Mouse (Mus musculus) limb, embryonic 10.5 days (tissue): ENCODE measurements around the gene Hba-a1. TPM values are rescaled to one million over a fixed set of nuclear protein-coding genes. Genes with fewer than 3 reads are reported as not detected.

Source experiments
- DNase-seq: peaks from one replicate; pipeline ENCODE4 v3.0.0-alpha.2; 2017; ENCODE audit warnings: low spot score
- H3K27ac ChIP-seq: fragments of 300-500 bp; sonication (generic); 2 replicates; pipeline ENCODE4 v1.5.1; 2016; ENCODE audit warnings: mild to moderate bottlenecking
- H3K27me3 ChIP-seq: fragments of 300-500 bp; sonication (generic); 2 replicates; pipeline ENCODE4 v1.6.1; 2016; ENCODE audit warnings: low read depth, mild to moderate bottlenecking; ENCODE audit not compliant: poor library complexity, severe bottlenecking
- H3K36me3 ChIP-seq: fragments of 300-500 bp; sonication (generic); 2 replicates; pipeline ENCODE4 v1.6.1; 2016; ENCODE audit warnings: mild to moderate bottlenecking, moderate library complexity
- H3K4me1 ChIP-seq: fragments of 300-500 bp; sonication (generic); 2 replicates; pipeline ENCODE4 v1.6.1; 2016
- H3K4me3 ChIP-seq: fragments of 300-500 bp; sonication (generic); 2 replicates; pipeline ENCODE4 v1.5.1; 2016; ENCODE audit warnings: mild to moderate bottlenecking, moderate library complexity
- H3K9me3 ChIP-seq: fragments of 300-500 bp; sonication (generic); replicated peaks from 2 replicates; pipeline ENCODE4 v1.6.1; 2016; ENCODE audit warnings: mild to moderate bottlenecking
- WGBS: fragments of 180-500 bp; shearing (Covaris S2); methylation state at CpG from one replicate; pipeline ENCODE4 v1.1.7; 2016; 5-methylcytosine and 5-hydroxymethylcytosine counted together
- polyA plus RNA-seq: library from polyadenylated mRNA; unstranded; fragments of >200 nt; fragmentation: Nextera tagmentation; extraction: Ambion mirVana; gene quantifications from 2 replicates; pipeline ENCODE4 v1.2.1, GENCODE M21; 2016

The Hba-a1 gene
- polyA plus RNA-seq, 1 experiment from 2014 or later: 1,811 TPM

GRCm38 (mm10) chr11:32244617-32245016, 38.7 kb upstream of the Hba-a1 start:
- H3K4me1 ChIP-seq: no peaks in the 10 kb centered on the region
- DNase-seq: no peak
- H3K36me3 ChIP-seq: peaks cover 95% of the 10 kb centered on the region
- no peak overlapping the region for H3K27ac ChIP-seq
- H3K9me3 ChIP-seq: no peaks in the 10 kb centered on the region
- 94% methylated on average over 1 of the region's 1 CpGs for WGBS
- no peaks in the 10 kb centered on the region for H3K27me3 ChIP-seq
- no peak overlapping the region for H3K4me3 ChIP-seq

DNA sequence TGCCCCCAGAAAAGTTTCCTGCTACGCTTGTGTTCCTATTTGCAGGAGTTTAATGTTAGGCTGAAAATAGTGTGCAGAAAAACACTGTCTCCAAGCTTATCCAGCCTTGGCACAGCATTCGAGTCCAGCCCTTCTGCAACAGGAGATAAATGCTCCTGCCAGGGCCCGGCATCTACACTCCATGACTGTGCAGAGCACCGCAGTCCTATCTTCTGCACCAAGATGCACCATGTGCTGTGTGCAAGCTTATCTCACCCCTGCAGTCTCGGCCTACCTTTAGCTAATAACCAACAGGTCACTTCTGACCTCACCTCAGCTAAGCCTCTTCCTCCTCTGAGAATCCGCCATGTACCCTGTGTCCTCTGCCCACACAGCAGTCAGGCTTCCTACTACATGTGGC, 37.7 kb upstream of the Hba-a1 start:
- Histone ChIP-seq H3K9me3 (no peaks in the 10 kb centered on the region), H3K4me1 (no peaks in the 10 kb centered on the region), H3K4me3 (no peak overlapping the region), H3K27me3 (no peaks in the 10 kb centered on the region), H3K36me3 (peaks cover 95% of the 10 kb centered on the region), H3K27ac (no peak overlapping the region)
- 94% methylated on average over 6 of the region's 6 CpGs for WGBS
- DNase-seq: no peak

GRCm38 (mm10) chr11:32247068-32247467, 36.2 kb upstream of the Hba-a1 start:
- no peaks in the 10 kb centered on the region for H3K27me3 ChIP-seq
- no peak overlapping the region for H3K27ac ChIP-seq
- H3K36me3 ChIP-seq: peaks cover 94% of the 10 kb centered on the region
- H3K4me1 ChIP-seq: no peaks in the 10 kb centered on the region
- no peak for DNase-seq
- no peaks in the 10 kb centered on the region for H3K9me3 ChIP-seq
- H3K4me3 ChIP-seq: no peak overlapping the region

DNA sequence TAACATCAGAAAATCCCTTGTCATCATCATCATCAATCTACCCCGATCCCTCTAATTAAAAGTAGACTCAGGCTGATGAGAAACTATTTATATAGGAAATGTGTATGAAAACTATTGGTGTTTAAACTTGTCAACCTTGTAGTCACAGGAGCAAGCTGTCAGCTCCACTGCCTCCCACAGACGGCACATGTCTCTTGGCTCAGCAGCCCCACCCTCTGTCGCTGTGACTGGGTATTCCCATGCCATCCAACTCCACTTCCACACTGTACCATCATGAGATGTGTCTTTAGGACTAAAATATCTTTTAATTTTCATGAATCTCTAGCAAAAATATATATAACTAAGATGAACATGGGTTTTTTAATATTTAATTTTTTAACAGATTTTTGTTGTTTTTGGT, 35.0 kb upstream of the Hba-a1 start:
- no peaks in the 10 kb centered on the region for H3K27me3 ChIP-seq
- H3K9me3 ChIP-seq: no peaks in the 10 kb centered on the region
- H3K36me3 ChIP-seq: peaks cover 95% of the 10 kb centered on the region
- H3K27ac ChIP-seq: no peak overlapping the region
- DNase-seq: no peak
- H3K4me3 ChIP-seq: no peak overlapping the region
- 87% methylated on average over 3 of the region's 3 CpGs for WGBS
- H3K4me1 ChIP-seq: no peaks in the 10 kb centered on the region

GRCm38 (mm10) chr11:32250880-32251763, 32.2 kb upstream of the Hba-a1 start:
- peaks cover 94% of the 10 kb centered on the region for H3K36me3 ChIP-seq
- no peak overlapping the region for H3K27ac ChIP-seq
- DNase-seq: no peak
- no peaks in the 10 kb centered on the region for H3K4me1 ChIP-seq
- H3K9me3 ChIP-seq: no peaks in the 10 kb centered on the region
- WGBS: 89% methylated on average over 8 of the region's 8 CpGs
- no peak overlapping the region for H3K4me3 ChIP-seq
- H3K27me3 ChIP-seq: no peaks in the 10 kb centered on the region

DNA sequence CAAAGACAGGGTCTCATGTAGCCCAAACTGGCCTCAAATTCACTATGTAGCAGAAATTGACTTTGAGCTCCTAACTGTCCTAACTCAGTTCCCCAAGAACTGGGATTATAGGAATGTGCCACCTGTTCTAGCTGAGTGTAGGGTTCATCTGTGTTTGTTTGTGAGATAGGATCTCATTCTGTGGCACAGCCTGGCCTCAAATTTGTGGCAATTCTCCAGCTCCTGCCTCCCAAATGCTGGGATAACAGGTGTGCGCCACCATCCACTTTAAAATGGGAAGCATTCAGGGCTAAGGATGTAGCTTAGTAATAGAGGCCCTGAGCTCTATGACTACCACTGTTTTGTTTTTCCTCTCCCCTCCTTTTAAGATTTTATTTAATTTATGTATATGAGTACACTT, 30.2 kb upstream of the Hba-a1 start:
- peaks cover 83% of the 10 kb centered on the region for H3K36me3 ChIP-seq
- H3K4me1 ChIP-seq: no peaks in the 10 kb centered on the region
- DNase-seq: no peak
- no peak overlapping the region for H3K4me3 ChIP-seq
- no peak overlapping the region for H3K27ac ChIP-seq
- no peaks in the 10 kb centered on the region for H3K27me3 ChIP-seq
- H3K9me3 ChIP-seq: no peaks in the 10 kb centered on the region
- 100% methylated on average over 1 of the region's 1 CpGs for WGBS

- peaks cover 80% of the 10 kb centered on the region for H3K36me3 ChIP-seq
Measured at GRCm38 (mm10) chr11:32256146-32256545, 27.2 kb upstream of the Hba-a1 start.

DNA sequence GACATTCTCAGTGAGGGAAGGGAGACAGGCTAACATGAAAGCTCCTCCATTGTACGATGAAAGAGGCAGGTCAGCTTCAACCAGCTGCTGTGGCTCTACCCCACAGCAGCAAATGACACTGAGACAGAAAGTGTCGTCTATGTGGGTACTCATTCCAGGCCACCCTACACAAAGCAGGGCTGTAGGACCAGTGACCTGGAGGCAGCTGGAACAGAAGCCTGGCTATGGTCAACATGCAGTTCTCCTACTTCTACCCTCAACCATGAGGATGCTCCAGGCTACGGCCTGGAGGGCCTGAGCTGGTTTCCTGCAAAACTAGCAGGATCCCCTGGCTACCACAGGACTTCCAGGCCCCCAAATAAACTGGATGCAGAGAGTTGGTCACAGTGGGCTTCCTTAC, 26.7 kb upstream of the Hba-a1 start:
- peaks cover 78% of the 10 kb centered on the region for H3K36me3 ChIP-seq
- H3K4me1 ChIP-seq: no peaks in the 10 kb centered on the region
- H3K27ac ChIP-seq: peak overlapping the region; percentile 25; the same call in 1 of the 2 replicates
- no peaks in the 10 kb centered on the region for H3K27me3 ChIP-seq
- 89% methylated on average over 3 of the region's 3 CpGs for WGBS
- DNase-seq: no peak
- no peak overlapping the region for H3K4me3 ChIP-seq
- no peaks in the 10 kb centered on the region for H3K9me3 ChIP-seq

More at GRCm38 (mm10) chr11:32256146-32256545, 27.2 kb upstream of the Hba-a1 start:
- H3K27ac ChIP-seq: no peak overlapping the region
- no peak overlapping the region for H3K4me3 ChIP-seq
- H3K9me3 ChIP-seq: no peaks in the 10 kb centered on the region
- no peaks in the 10 kb centered on the region for H3K27me3 ChIP-seq
- no peak for DNase-seq
- H3K4me1 ChIP-seq: no peaks in the 10 kb centered on the region
- 92% methylated on average over 1 of the region's 1 CpGs for WGBS

- 74% methylated on average over 10 of the region's 10 CpGs for WGBS
- Histone ChIP-seq H3K4me3 (no peak overlapping the region), H3K9me3 (no peaks in the 10 kb centered on the region), H3K27me3 (no peaks in the 10 kb centered on the region), H3K4me1 (peaks cover 15% of the 10 kb centered on the region), H3K36me3 (peaks cover 43% of the 10 kb centered on the region), H3K27ac (no peak overlapping the region; the same call in 1 of the 2 replicates)
- DNase-seq: no peak
Measured at GRCm38 (mm10) chr11:32262674-32263415, 20.5 kb upstream of the Hba-a1 start.

DNA sequence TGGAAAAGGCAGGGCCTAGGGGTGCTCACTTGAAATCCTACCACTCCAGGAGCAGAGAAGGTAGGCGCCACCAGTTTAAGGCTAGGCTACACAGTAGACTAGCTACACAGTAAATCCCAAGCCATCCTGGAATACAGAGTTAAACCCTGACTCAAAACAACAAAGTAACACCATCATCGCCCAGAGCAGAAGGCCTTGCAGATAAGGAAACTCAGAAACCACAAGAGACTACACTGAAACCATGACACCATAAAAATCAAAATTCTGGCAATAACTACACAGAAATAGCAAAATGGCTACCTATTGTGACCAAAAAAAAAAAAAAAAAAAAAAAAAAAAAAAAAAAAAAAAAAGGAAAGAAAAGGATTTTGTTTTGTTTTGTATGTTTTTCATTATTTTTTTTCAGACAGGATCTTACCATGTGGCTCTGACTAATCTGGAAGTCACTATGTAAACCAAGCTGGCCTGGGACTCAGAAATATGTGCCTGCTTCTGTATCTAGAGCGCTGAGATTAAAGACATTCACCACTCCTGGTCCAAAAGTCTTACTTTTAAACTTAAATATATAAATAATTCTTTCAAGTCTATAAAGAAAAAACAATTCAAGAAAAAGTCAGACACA, 18.1 kb upstream of the Hba-a1 start:
- peaks cover 19% of the 10 kb centered on the region for H3K4me1 ChIP-seq
- H3K27me3 ChIP-seq: no peaks in the 10 kb centered on the region; the same call in 1 of the 2 replicates
- H3K27ac ChIP-seq: peak overlapping the region; percentile 36; the same call in 1 of the 2 replicates
- H3K9me3 ChIP-seq: no peaks in the 10 kb centered on the region
- H3K36me3 ChIP-seq: peaks cover 25% of the 10 kb centered on the region
- DNase-seq: no peak
- no peak overlapping the region for H3K4me3 ChIP-seq
- 93% methylated on average over 3 of the region's 3 CpGs for WGBS

- WGBS: 92% methylated on average over 6 of the region's 6 CpGs
- H3K27me3 ChIP-seq: no peaks in the 10 kb centered on the region; the same call in 1 of the 2 replicates
- H3K9me3 ChIP-seq: no peaks in the 10 kb centered on the region
- H3K4me1 ChIP-seq: peaks cover 19% of the 10 kb centered on the region
- H3K4me3 ChIP-seq: no peak overlapping the region
- no peak for DNase-seq
- H3K27ac ChIP-seq: peak overlapping the region; percentile 0; the same call in 1 of the 2 replicates
- H3K36me3 ChIP-seq: peaks cover 15% of the 10 kb centered on the region
Measured at GRCm38 (mm10) chr11:32266194-32266593, 17.1 kb upstream of the Hba-a1 start.

GRCm38 (mm10) chr11:32266776-32267175, 16.5 kb upstream of the Hba-a1 start:
- Histone ChIP-seq H3K27ac (peak overlapping the region; percentile 98), H3K27me3 (no peaks in the 10 kb centered on the region; the same call in 1 of the 2 replicates), H3K4me3 (peak overlapping the region; percentile 84), H3K36me3 (peaks cover 11% of the 10 kb centered on the region), H3K4me1 (peaks cover 19% of the 10 kb centered on the region), H3K9me3 (no peaks in the 10 kb centered on the region)
- no peak for DNase-seq
- 35% methylated on average over 6 of the region's 6 CpGs for WGBS
